Mouse (Mus musculus) ES-E14 (cell line): ENCODE results near the gene Npas3. TPM values are rescaled to one million over a fixed set of nuclear protein-coding genes. Genes with fewer than 3 reads are reported as not detected.

Experiments
- DNase-seq: peaks from one replicate; pipeline ENCODE4 v3.0.0-alpha.2; 2013; ENCODE audit warnings: low read depth, low spot score
- H3K27ac ChIP-seq: 2 replicates; pipeline ENCODE4 v1.5.1; 2012; ENCODE audit warnings: low read depth, mild to moderate bottlenecking, low read length, moderate library complexity, mixed read lengths; ENCODE audit not compliant: poor library complexity, insufficient read depth, severe bottlenecking
- H3K36me3 ChIP-seq: 2 replicates; pipeline ENCODE4 v1.6.1; 2012; ENCODE audit warnings: mild to moderate bottlenecking, low read length, moderate library complexity, mixed read lengths; ENCODE audit not compliant: control insufficient read depth, poor library complexity, insufficient read depth, severe bottlenecking
- H3K4me1 ChIP-seq, 2 experiments: fragments of 150-350 bp in 1 of 2; sonication (generic) in 1 of 2; 2 replicates each; pipeline ENCODE4 v1.6.1; 2012; ENCODE audit warnings: low read length in 2 of 2, mild to moderate bottlenecking in 1 of 2, mixed read lengths in 1 of 2; ENCODE audit not compliant: control insufficient read depth in 2 of 2, insufficient read depth in 2 of 2, poor library complexity in 1 of 2
- H3K4me3 ChIP-seq, 2 experiments: fragments of 150-350 bp in 1 of 2; sonication (generic) in 1 of 2; 2 replicates each; pipeline ENCODE4 v1.5.1; 2012; ENCODE audit warnings: low read length in 2 of 2, low read depth in 1 of 2, mild to moderate bottlenecking in 1 of 2, mixed read lengths in 1 of 2; ENCODE audit not compliant: insufficient read depth in 1 of 2, poor library complexity in 1 of 2, severe bottlenecking in 1 of 2
- H3K9ac ChIP-seq: 2 replicates; pipeline ENCODE4 v1.6.1; 2012; ENCODE audit warnings: low read depth, mild to moderate bottlenecking, low read length, mixed read lengths; ENCODE audit not compliant: poor library complexity, insufficient read depth, severe bottlenecking
- H3K9me3 ChIP-seq: fragments of 150-350 bp; sonication (generic); 2 replicates; pipeline ENCODE4 v1.6.1; 2012; ENCODE audit warnings: low read depth, mild to moderate bottlenecking, low read length; ENCODE audit not compliant: control insufficient read depth, insufficient read depth
- CHD2 ChIP-seq: IDR thresholded peaks from 2 replicates; pipeline ENCODE4 v1.6.1; 2014; ENCODE audit warnings: mild to moderate bottlenecking, low read depth, low read length, inconsistent platforms
- HCFC1 ChIP-seq: IDR thresholded peaks from 2 replicates; pipeline ENCODE4 v1.6.1; 2012; ENCODE audit warnings: low read length, inconsistent platforms, borderline replicate concordance; ENCODE audit not compliant: insufficient read depth
- MAFK ChIP-seq: IDR thresholded peaks from 2 replicates; pipeline ENCODE4 v1.6.1; 2014; ENCODE audit warnings: mild to moderate bottlenecking, low read depth, low read length, inconsistent platforms; ENCODE audit not compliant: insufficient read depth
- ZC3H11A ChIP-seq: IDR thresholded peaks from 2 replicates; pipeline ENCODE4 v1.6.1; 2012; ENCODE audit warnings: low read depth, mild to moderate bottlenecking, inconsistent platforms, low read length, borderline replicate concordance
- ZNF384 ChIP-seq: IDR thresholded peaks from 2 replicates; pipeline ENCODE4 v1.6.1; 2012; ENCODE audit warnings: low read depth, low read length, inconsistent platforms
- in situ Hi-C, 2 experiments: fragments of 600-800 bp; cut with MboI; formaldehyde crosslinking; loops; one replicate each; pipeline ENCODE4 v1.15.1; 2025; ENCODE audit warnings: low sequenced_read_pairs in 2 of 2, inconsistent platforms in 1 of 2; ENCODE audit not compliant: unreplicated experiment in 2 of 2
- total RNA-seq: library from RNA; depleted of rRNA; stranded (reverse); fragments of 300-350 nt; gene quantifications from 2 replicates; pipeline ENCODE4 v1.2.3, GENCODE M21; 2012

The Npas3 gene
- total RNA-seq, 1 experiment, result 1.2 TPM

- Histone ChIP-seq H3K9ac (no peak overlapping the region), H3K27ac (no peak overlapping the region), H3K9me3 (no peaks in the 10 kb centered on the region), H3K36me3 (no peaks in the 10 kb centered on the region), H3K4me1 (no peaks in the 10 kb centered on the region), H3K4me3 (no peak overlapping the region)
- no peak for TF ChIP-seq MAFK
- TF ChIP-seq ZNF384, result no peak
- TF ChIP-seq CHD2, result no peak
- in situ Hi-C loops, result no loop called here
- no peak for DNase-seq
These were observed 747.2 kb downstream of the Npas3 start for GRCm38 (mm10) chr12:53995710-53996109.

GRCm38 (mm10) chr12:53997141-53997540, 748.7 kb downstream of the Npas3 start:
- Histone ChIP-seq H3K4me1 (no peaks in the 10 kb centered on the region), H3K9ac (no peak overlapping the region), H3K36me3 (no peaks in the 10 kb centered on the region), H3K4me3 (no peak overlapping the region), H3K9me3 (no peaks in the 10 kb centered on the region), H3K27ac (no peak overlapping the region)
- DNase-seq, result no peak
- TF ChIP-seq HCFC1 (no peak), ZNF384 (no peak), ZC3H11A (no peak)
- in situ Hi-C loops, result no loop called here

DNA sequence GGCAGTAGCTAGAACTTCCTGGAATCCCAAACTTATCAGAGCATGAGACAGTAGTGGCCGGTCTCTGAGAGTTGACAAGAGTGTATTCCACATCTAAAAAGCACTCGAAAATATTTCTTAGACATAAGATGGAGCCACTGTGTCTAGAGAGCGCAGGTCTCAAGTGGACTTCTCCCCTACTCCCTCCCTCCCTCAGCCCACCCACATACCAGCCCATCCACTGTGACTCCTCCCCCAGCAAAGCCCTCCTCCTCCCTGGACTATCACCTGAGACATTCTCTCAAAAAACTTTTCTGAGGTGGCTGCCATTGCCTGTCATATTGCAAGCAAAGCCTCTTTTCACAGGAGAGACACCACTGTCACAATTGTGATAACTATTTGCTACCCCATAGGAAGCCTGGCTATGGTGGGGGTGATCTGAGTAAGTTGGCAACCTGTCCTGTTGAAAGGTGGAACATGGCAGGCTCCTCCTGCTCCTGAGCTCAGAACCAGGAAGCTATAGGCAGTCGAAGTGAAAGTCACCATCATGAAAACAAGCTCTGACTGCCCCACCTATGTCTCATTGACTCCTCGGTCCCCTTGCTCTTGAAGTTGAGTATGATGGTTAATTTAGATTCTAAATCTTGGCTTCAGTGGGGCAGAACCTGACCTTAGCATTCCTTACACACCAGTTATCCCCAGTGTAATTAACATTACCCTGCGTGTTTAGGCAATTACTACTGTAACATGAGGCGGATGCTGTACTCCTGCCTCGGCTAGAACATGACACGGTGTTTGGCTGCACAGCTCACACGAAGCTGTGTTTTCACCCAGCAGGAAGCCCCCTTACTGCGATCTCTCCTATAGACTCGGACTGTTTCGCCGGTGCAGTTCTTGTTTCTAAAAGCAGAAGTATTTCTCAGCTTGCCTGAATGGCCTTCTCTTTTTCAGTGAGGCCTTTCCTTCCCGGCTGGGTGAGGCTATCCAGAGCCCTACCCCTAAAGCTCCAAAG, 751.5 kb downstream of the Npas3 start:
- Histone ChIP-seq H3K36me3 (no peaks in the 10 kb centered on the region), H3K27ac (no peak overlapping the region), H3K9ac (no peak overlapping the region), H3K4me3 (no peak overlapping the region), H3K4me1 (no peaks in the 10 kb centered on the region), H3K9me3 (no peaks in the 10 kb centered on the region)
- DNase-seq, result no peak
- TF ChIP-seq ZNF384 (no peak), MAFK (no peak), ZC3H11A (no peak), HCFC1 (no peak), CHD2 (no peak)
- in situ Hi-C loops, result no loop called here

DNA sequence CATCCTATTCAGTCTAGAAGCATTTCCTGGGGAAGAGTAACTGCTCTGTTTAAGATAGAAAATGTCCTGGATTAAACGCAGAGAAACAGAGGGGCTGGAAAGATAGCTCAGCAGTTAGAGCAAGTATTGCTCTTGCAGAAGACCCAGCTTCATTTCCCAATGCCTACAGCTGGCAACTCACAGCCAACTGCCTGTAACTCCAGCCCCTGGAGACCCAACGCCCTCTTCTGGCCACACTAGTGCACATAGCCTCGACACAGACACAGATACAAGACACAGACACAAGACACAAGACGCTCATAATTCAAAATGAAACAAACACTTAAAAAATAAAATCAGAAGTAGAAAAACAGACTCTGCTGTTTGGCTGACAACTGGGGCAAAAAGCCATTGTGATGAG, 754.0 kb downstream of the Npas3 start:
- Histone ChIP-seq H3K9ac (no peak overlapping the region), H3K4me3 (no peak overlapping the region), H3K4me1 (no peaks in the 10 kb centered on the region), H3K27ac (no peak overlapping the region), H3K9me3 (no peaks in the 10 kb centered on the region), H3K36me3 (no peaks in the 10 kb centered on the region)
- DNase-seq, result peak; percentile 21
- in situ Hi-C loops, result no loop called here
- peak; percentile 10; the same call in 1 of the 2 replicates for TF ChIP-seq ZC3H11A
- no peak for TF ChIP-seq CHD2
- TF ChIP-seq HCFC1, result no peak
- TF ChIP-seq ZNF384, result no peak
- TF ChIP-seq MAFK, result no peak

GRCm38 (mm10) chr12:54004606-54005005, 756.1 kb downstream of the Npas3 start:
- Histone ChIP-seq H3K4me3 (no peak overlapping the region), H3K36me3 (no peaks in the 10 kb centered on the region), H3K4me1 (no peaks in the 10 kb centered on the region), H3K9ac (no peak overlapping the region), H3K9me3 (no peaks in the 10 kb centered on the region), H3K27ac (no peak overlapping the region)
- no peak for DNase-seq
- TF ChIP-seq ZNF384 (no peak), HCFC1 (no peak), ZC3H11A (no peak), MAFK (no peak), CHD2 (no peak)
- in situ Hi-C loops, result no loop called here
